ENCODE assay signal across 8 mouse cellular contexts in genomic region chr5:149678990-149679348, GRCm38 (mm10). TPM values are rescaled to one million over a fixed set of nuclear protein-coding genes. Genes with fewer than 3 reads are reported as not detected.
DNase-seq lines count a peak whose midpoint lies in the region; ATAC-seq and TF ChIP-seq lines count a peak whose summit lies in the region.

No protein-coding gene starts in this region.

- no peak for TF ChIP-seq CTCF in layer of hippocampus, adult 2 months (conservative IDR thresholded peaks at IDR 0.05)

- no peaks in the 10 kb centered on the region for H3K9me3 ChIP-seq in hindbrain, embryonic 12.5 days (replicated peaks)
- H3K9me3 ChIP-seq in midbrain, embryonic 10.5 days (replicated peaks), result no peaks in the 10 kb centered on the region

- peak overlapping the region; percentile 86 for H3K9ac ChIP-seq in hindbrain, embryonic 12.5 days

- H3K27ac ChIP-seq in layer of hippocampus, adult 2 months, result peak overlapping the region; percentile 95; the same call in 1 of the 2 replicates
- H3K27ac ChIP-seq in hindbrain, embryonic 12.5 days, result no peak overlapping the region
- peak overlapping the region; percentile 97 for H3K27ac ChIP-seq in midbrain, embryonic 10.5 days (replicated peaks)

- H3K36me3 ChIP-seq in hindbrain, embryonic 12.5 days, result no peaks in the 10 kb centered on the region
- no peaks in the 10 kb centered on the region for H3K36me3 ChIP-seq in midbrain, embryonic 10.5 days

- ATAC-seq in hindbrain, embryonic 12.5 days (ENCODE audit: low FRiP score), result no peak

- peaks cover 4% of the 10 kb centered on the region for H3K27me3 ChIP-seq in hindbrain, embryonic 12.5 days
- 0 out of 2 replicates have a peak, but pooled peaks cover 4% of the 10 kb centered on the region for H3K27me3 ChIP-seq in midbrain, embryonic 10.5 days (ENCODE audit: low read depth, poor library complexity, severe bottlenecking)

- peak overlapping the region; percentile 95 for H3K4me2 ChIP-seq in hindbrain, embryonic 12.5 days (replicated peaks)

- under 1% methylated on average over 15 of the region's 15 CpGs for WGBS in hindbrain, embryonic 12.5 days
- 2% methylated on average over 15 of the region's 15 CpGs for WGBS in midbrain, embryonic 10.5 days

- DNase-seq in layer of hippocampus, adult 2 months (ENCODE audit: low spot score in 2 of 2), result no peak
- no peak for DNase-seq in layer of hippocampus, adult 9-10 months (ENCODE audit: low spot score)
- DNase-seq in cerebellum, postnatal 10 days, result peak; percentile 30
- no peak for DNase-seq in midbrain, embryonic 10.5 days (ENCODE audit: low spot score)
- no peak for DNase-seq in right cerebral cortex, adult 2 months (ENCODE audit: low spot score in 2 of 2)
- DNase-seq in gastrocnemius, adult 8-10 months (ENCODE audit: low spot score in 2 of 2), result no peak
- no peak for DNase-seq in spleen, postnatal 36 days (ENCODE audit: low spot score in 2 of 2)

- peaks cover 10% of the 10 kb centered on the region for H3K4me1 ChIP-seq in hindbrain, embryonic 12.5 days
- H3K4me1 ChIP-seq in midbrain, embryonic 10.5 days, result peaks cover 10% of the 10 kb centered on the region

- H3K4me3 ChIP-seq in layer of hippocampus, adult 2 months, result peak overlapping the region; percentile 81
- H3K4me3 ChIP-seq in hindbrain, embryonic 12.5 days, result peak overlapping the region; percentile 76
- peak overlapping the region; percentile 85 for H3K4me3 ChIP-seq in midbrain, embryonic 10.5 days

RNA-seq across cellular contexts. Expression of gene B3glct, which starts 0.9 kb away (rescaled TPM):
- total RNA-seq in layer of hippocampus, adult 2 months (2021), result 10 to 100 TPM; 10.7 to 11.9 TPM
- 14.8 and 16.3 TPM in 2 replicates for polyA plus RNA-seq in hindbrain, embryonic 12.5 days (2016; fragmentation: Nextera tagmentation; extraction: Ambion mirVana)
- 14.1 and 16.7 TPM in 2 replicates for polyA plus RNA-seq in midbrain, embryonic 10.5 days (2016; fragmentation: Nextera tagmentation; extraction: Ambion mirVana)
- 1 to 10 TPM; 2.9 to 7.7 (median 5.5) TPM for total RNA-seq in gastrocnemius, adult 8-10 months (2022)

RNA-seq across cellular contexts. Expression of gene Hsph1, which starts 42.8 kb away (rescaled TPM):
- total RNA-seq in layer of hippocampus, adult 2 months (2021), result 100 to 1,000 TPM; 337 to 340 TPM
- polyA plus RNA-seq in hindbrain, embryonic 12.5 days (2016; fragmentation: Nextera tagmentation; extraction: Ambion mirVana), result 93.9 and 95.3 TPM in 2 replicates
- 109 and 137 TPM in 2 replicates for polyA plus RNA-seq in midbrain, embryonic 10.5 days (2016; fragmentation: Nextera tagmentation; extraction: Ambion mirVana)
- 10 to 100 TPM; 59.5 to 86.1 (median 63.1) TPM for total RNA-seq in gastrocnemius, adult 8-10 months (2022)

Comparison
In these comparisons a context has a peak if more than half of its experiments do, and no peak if none do; other contexts are left out.
1. DNase-seq: peak in cerebellum, postnatal 10 days (2 of 2); none in layer of hippocampus, adult 2 months (0 of 2), layer of hippocampus, adult 9-10 months (single experiment), midbrain, embryonic 10.5 days (single experiment), right cerebral cortex, adult 2 months (0 of 2), gastrocnemius, adult 8-10 months (0 of 2) and spleen, postnatal 36 days (0 of 2).
2. Peak in every context shown above with its lines, with median percentiles within 50 percentile points of each other: H3K4me3 ChIP-seq.